Mouse (Mus musculus): ENCODE measurements around the gene Pcx. TPM values are rescaled to one million over a fixed set of nuclear protein-coding genes. Genes with fewer than 3 reads are reported as not detected.
"Not testable (repeated sequence)": the region's sequence is repeated elsewhere in the genome, so short reads cannot be mapped to it uniquely, and the experiment has no call there.

Pcx gene
- polyA plus RNA-seq, 1 experiment from 2014 or later, result 56.3 TPM

DNA sequence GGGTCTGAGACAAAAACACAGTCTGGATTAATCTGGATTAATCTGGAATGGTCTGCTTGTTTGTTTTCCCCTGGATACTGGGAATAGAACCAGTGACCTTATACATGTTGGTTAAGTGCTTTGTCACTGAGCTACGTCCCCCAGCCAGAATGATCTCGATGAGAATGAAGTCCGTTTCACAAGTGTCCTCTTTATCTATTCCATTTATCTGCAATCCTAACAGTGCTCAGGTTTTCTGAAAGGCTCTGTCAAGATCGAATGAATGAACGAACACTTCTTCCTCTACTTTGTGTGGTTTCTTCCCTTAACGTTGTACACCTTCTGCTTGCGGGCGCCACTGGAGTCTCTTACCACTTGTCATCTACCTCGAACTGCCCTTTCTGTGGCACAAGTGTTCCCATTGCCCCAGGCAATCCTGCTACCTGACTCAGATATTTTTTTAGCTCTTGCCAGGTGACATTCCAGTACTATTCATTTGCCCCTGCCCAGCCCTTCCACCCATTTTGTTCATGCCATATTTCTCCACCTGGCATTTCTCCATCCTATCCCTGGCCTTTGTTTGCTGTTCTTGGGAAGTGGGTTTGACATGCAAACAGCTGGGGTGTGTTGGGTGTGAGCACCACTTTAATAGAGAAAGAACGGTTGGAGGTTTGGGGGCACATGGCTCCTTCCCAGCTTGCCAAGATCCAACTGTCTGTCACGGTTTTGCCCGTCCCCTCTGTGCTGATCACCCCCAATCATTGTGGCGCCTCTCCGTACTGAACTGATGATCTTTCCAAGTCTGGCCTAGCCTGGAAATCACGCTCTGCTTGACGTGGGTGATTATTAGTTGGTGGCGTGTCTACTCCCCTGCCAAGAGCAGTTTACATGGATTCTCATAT lies 59.3 kb downstream of the Pcx start:
- peak overlapping the region; percentile 50 for H3K4me2 ChIP-seq
- H3K9ac ChIP-seq, result peak overlapping the region; percentile 48

DNA sequence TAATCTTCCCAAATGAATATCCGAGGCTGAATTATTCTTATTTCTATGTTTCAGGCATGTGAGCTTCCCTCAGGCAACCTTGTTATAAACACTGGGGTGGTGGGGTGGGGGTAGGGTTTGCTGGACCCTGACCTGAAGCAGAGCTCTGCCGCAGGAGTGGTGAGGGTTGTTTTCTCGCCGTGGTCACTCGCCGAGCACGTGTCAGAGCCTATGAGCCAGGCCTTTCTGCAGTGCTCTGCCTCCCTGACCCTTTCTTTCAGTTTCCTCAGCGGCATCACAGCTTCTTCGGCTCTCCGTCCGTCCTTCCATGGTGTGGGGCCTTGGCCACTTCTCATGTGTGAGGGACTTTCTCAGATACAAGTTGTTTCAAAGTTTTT lies 60.0 kb downstream of the Pcx start:
- no peak for ATAC-seq (ENCODE audit: insufficient read depth)
- no peak overlapping the region for H3K4me3 ChIP-seq (replicated peaks)
- no peaks in the 10 kb centered on the region for H3K9me3 ChIP-seq (replicated peaks)
- no peaks in the 10 kb centered on the region for H3K27me3 ChIP-seq
- H3K4me1 ChIP-seq (replicated peaks), result peaks cover 78% of the 10 kb centered on the region
- 0 out of 2 replicates have a peak, but pooled peaks cover 2% of the 10 kb centered on the region for H3K36me3 ChIP-seq (replicated peaks)
- H3K4me2 ChIP-seq, result no peak overlapping the region
- 81% methylated on average over 11 of the region's 11 CpGs for WGBS (ENCODE audit: insufficient replicate concordance)
- H3K9ac ChIP-seq, result no peak overlapping the region
- H3K27ac ChIP-seq (replicated peaks), result peak overlapping the region; percentile 97

More for the DNA sequence above, 59.3 kb downstream of the Pcx start:
- ATAC-seq (ENCODE audit: insufficient read depth), result peak; percentile 3; the same call in 1 of the 2 replicates
- Histone ChIP-seq H3K9me3 (replicated peaks) (no peaks in the 10 kb centered on the region), H3K36me3 (replicated peaks) (0 out of 2 replicates have a peak, but pooled peaks cover 2% of the 10 kb centered on the region), H3K4me1 (replicated peaks) (peaks cover 84% of the 10 kb centered on the region), H3K4me3 (replicated peaks) (no peak overlapping the region), H3K27me3 (no peaks in the 10 kb centered on the region), H3K27ac (replicated peaks) (peak overlapping the region; percentile 97)
- 66% methylated on average over 17 of the region's 17 CpGs for WGBS (ENCODE audit: insufficient replicate concordance)

DNA sequence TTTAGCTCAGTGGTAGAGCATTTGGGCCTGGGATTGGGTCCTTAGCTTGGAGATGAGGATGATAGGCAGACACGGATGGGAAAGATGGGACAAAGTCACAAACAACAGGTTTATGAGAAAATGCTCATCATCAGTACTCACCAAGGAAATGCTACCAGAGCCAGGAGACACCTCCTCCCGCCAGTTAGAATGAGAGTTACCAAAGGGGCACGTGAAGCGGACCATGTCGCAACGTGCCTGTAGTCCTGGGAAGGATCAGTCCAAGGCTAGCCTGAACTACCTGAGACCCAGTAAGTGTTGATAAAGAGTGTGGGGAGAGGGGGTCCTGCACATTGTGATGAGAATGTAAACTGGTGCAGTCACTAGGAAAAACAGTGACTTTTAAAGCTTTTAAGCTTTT lies 60.5 kb downstream of the Pcx start:
- Histone ChIP-seq H3K4me2 (no peak overlapping the region), H3K9me3 (replicated peaks) (no peaks in the 10 kb centered on the region), H3K36me3 (replicated peaks) (0 out of 2 replicates have a peak, but pooled peaks cover 2% of the 10 kb centered on the region), H3K27ac (replicated peaks) (peak overlapping the region; percentile 97), H3K4me3 (replicated peaks) (no peak overlapping the region), H3K4me1 (replicated peaks) (peaks cover 76% of the 10 kb centered on the region), H3K9ac (no peak overlapping the region), H3K27me3 (no peaks in the 10 kb centered on the region)
- 82% methylated on average over 6 of the region's 6 CpGs for WGBS (ENCODE audit: insufficient replicate concordance)
- ATAC-seq (ENCODE audit: insufficient read depth), result no peak

DNA sequence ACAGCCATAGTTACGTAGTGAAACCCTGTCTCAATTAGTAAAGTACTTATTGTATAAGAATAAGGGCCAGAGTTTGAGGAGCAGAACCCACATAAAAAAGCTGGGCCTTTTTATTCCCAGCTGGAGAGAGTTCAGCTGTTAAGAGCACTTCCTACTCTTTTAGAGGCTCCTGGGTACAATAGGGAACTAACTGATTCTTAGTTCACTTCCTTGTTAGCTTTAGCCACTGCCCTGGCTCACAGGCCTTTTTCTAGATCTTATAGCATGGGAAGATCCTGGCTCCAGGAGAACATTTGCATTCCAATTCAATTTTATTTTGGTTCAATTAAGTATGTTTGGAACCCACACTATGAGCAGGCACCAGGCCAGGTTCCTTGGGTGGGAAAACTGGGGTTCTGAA lies 61.4 kb downstream of the Pcx start:
- peaks cover 69% of the 10 kb centered on the region for H3K4me1 ChIP-seq (replicated peaks)
- H3K27me3 ChIP-seq, result no peaks in the 10 kb centered on the region
- peak overlapping the region; percentile 15; the same call in 1 of the 2 replicates for H3K9ac ChIP-seq
- H3K27ac ChIP-seq (replicated peaks), result peak overlapping the region; percentile 76
- 100% methylated on average over 1 of the region's 1 CpGs for WGBS (ENCODE audit: insufficient replicate concordance)
- H3K9me3 ChIP-seq (replicated peaks), result no peaks in the 10 kb centered on the region
- H3K36me3 ChIP-seq (replicated peaks), result 0 out of 2 replicates have a peak, but pooled peaks cover 2% of the 10 kb centered on the region
- no peak overlapping the region for H3K4me3 ChIP-seq (replicated peaks)
- no peak for ATAC-seq (ENCODE audit: insufficient read depth)
- H3K4me2 ChIP-seq, result no peak overlapping the region

DNA sequence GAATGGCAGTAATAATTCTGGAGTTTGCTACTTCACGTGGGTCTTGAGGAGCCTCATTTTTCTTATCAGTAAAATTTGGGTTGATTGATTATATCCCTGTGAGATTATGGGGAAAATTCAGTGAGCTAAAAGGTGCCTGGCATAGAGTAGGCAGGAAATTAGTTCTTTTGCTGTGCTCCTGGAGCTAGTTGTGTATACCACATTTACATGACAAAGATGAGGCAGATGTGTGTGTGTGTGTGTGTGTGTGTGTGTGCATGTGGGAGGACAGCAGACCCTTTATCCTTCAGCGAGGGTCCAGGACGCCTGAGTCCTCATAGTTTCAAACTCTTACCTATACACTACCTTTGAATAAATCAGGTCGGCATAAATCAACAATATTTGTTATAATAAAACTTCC lies 61.8 kb downstream of the Pcx start:
- H3K27me3 ChIP-seq, result 0 out of 2 replicates have a peak, but pooled peaks cover 2% of the 10 kb centered on the region
- no peak for ATAC-seq (ENCODE audit: insufficient read depth)
- peaks cover 67% of the 10 kb centered on the region for H3K4me1 ChIP-seq (replicated peaks)
- no peaks in the 10 kb centered on the region for H3K9me3 ChIP-seq (replicated peaks)
- 77% methylated on average over 4 of the region's 4 CpGs for WGBS (ENCODE audit: insufficient replicate concordance)
- H3K36me3 ChIP-seq (replicated peaks), result 0 out of 2 replicates have a peak, but pooled peaks cover 2% of the 10 kb centered on the region
- H3K4me2 ChIP-seq, result no peak overlapping the region
- peak overlapping the region; percentile 76 for H3K27ac ChIP-seq (replicated peaks)
- peak overlapping the region; percentile 15; the same call in 1 of the 2 replicates for H3K9ac ChIP-seq
- no peak overlapping the region for H3K4me3 ChIP-seq (replicated peaks)

DNA sequence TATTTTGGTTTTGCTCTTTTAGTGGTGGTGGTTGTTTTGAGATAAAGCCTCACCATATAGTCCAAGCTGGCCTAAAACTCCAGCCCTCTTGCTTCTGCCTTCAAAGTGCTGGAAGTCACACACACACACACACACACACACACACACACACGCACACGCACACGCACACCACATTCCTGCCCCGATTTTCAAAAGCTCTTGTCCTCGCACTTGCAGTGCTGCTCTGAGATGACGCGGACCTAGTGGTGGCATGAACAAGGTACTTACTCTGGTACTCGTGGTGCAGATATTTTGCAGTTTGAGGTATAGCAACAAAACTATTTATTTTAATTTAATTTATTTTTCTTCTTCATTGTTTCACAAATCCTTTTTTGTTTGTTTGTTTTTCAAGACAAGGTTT lies 62.2 kb downstream of the Pcx start:
- Histone ChIP-seq H3K9ac (no peak overlapping the region), H3K36me3 (replicated peaks) (0 out of 2 replicates have a peak, but pooled peaks cover 2% of the 10 kb centered on the region), H3K27me3 (0 out of 2 replicates have a peak, but pooled peaks cover 5% of the 10 kb centered on the region), H3K27ac (replicated peaks) (no peak overlapping the region), H3K4me1 (replicated peaks) (peaks cover 66% of the 10 kb centered on the region), H3K9me3 (replicated peaks) (no peaks in the 10 kb centered on the region), H3K4me3 (replicated peaks) (no peak overlapping the region), H3K4me2 (no peak overlapping the region)
- ATAC-seq (ENCODE audit: insufficient read depth), result no peak
- WGBS (ENCODE audit: insufficient replicate concordance), result 88% methylated on average over 8 of the region's 8 CpGs

DNA sequence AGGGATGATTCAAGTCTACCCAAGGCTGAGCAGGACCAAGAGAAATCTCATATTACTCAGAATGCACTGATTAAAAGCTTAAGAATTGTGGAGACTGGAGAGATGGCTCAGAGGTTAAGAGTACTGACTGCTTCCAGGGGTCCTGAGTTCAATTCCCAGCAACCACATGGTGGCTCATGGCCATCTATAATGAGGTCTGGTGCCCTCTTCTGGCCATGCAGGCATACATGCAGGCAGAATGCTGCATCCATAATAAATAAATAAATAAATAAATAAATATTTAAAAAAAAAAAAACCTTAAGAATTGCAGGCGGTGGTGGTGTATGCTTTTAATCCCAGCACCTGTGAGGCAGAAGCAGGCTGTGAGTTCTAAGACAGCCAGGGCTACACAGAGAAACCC lies 63.0 kb downstream of the Pcx start:
- H3K9me3 ChIP-seq (replicated peaks), result no peaks in the 10 kb centered on the region
- H3K27me3 ChIP-seq, result 0 out of 2 replicates have a peak, but pooled peaks cover 5% of the 10 kb centered on the region
- H3K4me2 ChIP-seq, result no peak overlapping the region
- H3K9ac ChIP-seq, result no peak overlapping the region
- no peak for ATAC-seq (ENCODE audit: insufficient read depth)
- peaks cover 58% of the 10 kb centered on the region for H3K4me1 ChIP-seq (replicated peaks)
- H3K27ac ChIP-seq (replicated peaks), result no peak overlapping the region
- 65% methylated on average over 1 of the region's 1 CpGs for WGBS (ENCODE audit: insufficient replicate concordance)
- H3K4me3 ChIP-seq (replicated peaks), result no peak overlapping the region
- H3K36me3 ChIP-seq (replicated peaks), result 0 out of 2 replicates have a peak, but pooled peaks cover 2% of the 10 kb centered on the region

DNA sequence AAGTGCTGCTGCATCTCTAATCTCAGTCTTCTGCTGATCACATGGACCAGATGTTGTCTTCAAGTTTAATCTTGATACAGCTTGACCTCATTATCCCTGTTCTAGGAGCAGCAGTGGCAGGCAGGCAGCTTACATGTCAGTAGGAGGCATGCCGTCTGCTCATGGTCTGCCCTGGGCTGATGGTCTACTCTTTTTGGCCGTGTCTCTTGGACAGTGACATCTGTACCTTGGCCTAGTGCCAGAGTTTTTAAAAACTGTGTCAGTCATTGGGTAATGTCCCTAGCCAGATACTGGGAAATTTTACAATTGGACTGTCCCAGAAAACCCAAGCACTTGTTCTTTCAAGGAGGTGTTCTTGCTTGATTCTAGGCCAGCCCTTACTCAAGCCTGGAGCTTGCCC lies 68.5 kb downstream of the Pcx start:
- H3K36me3 ChIP-seq (replicated peaks), result no peaks in the 10 kb centered on the region
- H3K4me1 ChIP-seq (replicated peaks), result peaks cover 28% of the 10 kb centered on the region
- H3K9ac ChIP-seq, result no peak overlapping the region
- ATAC-seq (ENCODE audit: insufficient read depth), result 0 out of 2 replicates have a peak, but pooled peaks have one; percentile 18
- H3K27me3 ChIP-seq, result 0 out of 2 replicates have a peak, but pooled peaks cover 5% of the 10 kb centered on the region
- no peak overlapping the region for H3K4me3 ChIP-seq (replicated peaks)
- 66% methylated on average over 2 of the region's 2 CpGs for WGBS (ENCODE audit: insufficient replicate concordance)
- no peak overlapping the region for H3K4me2 ChIP-seq
- no peaks in the 10 kb centered on the region for H3K9me3 ChIP-seq (replicated peaks)
- 0 out of 2 replicates have a peak overlapping the region, but pooled peaks have one; percentile 10 for H3K27ac ChIP-seq (replicated peaks)

DNA sequence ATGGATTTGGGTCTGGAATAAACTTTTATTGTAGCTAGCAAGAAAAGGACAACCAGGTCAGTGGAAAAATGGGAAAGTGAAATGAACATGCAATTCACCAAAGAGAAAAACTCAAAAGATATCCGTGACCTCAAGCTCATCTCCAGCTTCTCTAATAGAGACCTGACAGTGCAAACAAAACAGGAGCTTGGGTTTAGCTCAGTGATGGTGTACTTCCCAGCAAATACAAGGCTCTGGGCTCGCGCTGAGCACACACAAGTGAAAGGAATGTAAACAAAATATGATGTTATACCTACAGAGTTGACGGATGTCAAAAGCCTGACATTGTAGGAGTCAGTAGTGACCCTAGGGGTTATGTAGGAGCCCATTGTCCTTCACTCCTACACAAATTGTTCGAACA lies 69.0 kb downstream of the Pcx start:
- H3K4me1 ChIP-seq (replicated peaks), result peaks cover 23% of the 10 kb centered on the region
- no peak overlapping the region for H3K4me3 ChIP-seq (replicated peaks)
- no peaks in the 10 kb centered on the region for H3K9me3 ChIP-seq (replicated peaks)
- no peak for ATAC-seq (ENCODE audit: insufficient read depth)
- no peak overlapping the region for H3K4me2 ChIP-seq
- 66% methylated on average over 5 of the region's 5 CpGs for WGBS (ENCODE audit: insufficient replicate concordance)
- no peak overlapping the region for H3K27ac ChIP-seq (replicated peaks)
- 0 out of 2 replicates have a peak, but pooled peaks cover 5% of the 10 kb centered on the region for H3K27me3 ChIP-seq
- H3K36me3 ChIP-seq (replicated peaks), result no peaks in the 10 kb centered on the region
- no peak overlapping the region for H3K9ac ChIP-seq

DNA sequence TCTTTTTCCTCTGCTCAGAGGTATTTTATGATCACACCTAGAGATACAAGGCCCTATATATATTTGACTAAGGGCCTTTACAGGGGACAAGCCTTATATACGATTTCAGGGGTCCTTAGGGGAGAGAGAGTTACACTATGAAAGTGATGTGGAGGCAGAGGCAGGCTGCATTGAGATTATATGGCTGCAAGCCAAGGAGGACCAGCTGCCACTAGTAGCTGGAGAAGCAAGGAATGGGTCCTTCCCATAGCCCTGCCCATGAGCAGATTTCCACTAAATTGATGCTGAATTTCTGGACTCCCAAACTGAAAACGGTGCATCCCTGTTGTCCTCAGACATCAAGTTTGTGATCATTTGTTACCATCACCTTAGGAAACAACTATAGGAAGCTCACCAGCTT lies 73.6 kb downstream of the Pcx start:
- no peak overlapping the region for H3K27ac ChIP-seq (replicated peaks)
- ATAC-seq (ENCODE audit: insufficient read depth), result no peak
- H3K27me3 ChIP-seq, result peaks cover 18% of the 10 kb centered on the region
- H3K36me3 ChIP-seq (replicated peaks), result no peaks in the 10 kb centered on the region
- H3K4me3 ChIP-seq (replicated peaks), result no peak overlapping the region
- H3K4me1 ChIP-seq (replicated peaks), result peaks cover 7% of the 10 kb centered on the region; the same call in 1 of the 2 replicates
- no peak overlapping the region for H3K4me2 ChIP-seq
- no peak overlapping the region for H3K9ac ChIP-seq
- 54% methylated on average over 2 of the region's 2 CpGs for WGBS (ENCODE audit: insufficient replicate concordance)
- no peaks in the 10 kb centered on the region for H3K9me3 ChIP-seq (replicated peaks)

DNA sequence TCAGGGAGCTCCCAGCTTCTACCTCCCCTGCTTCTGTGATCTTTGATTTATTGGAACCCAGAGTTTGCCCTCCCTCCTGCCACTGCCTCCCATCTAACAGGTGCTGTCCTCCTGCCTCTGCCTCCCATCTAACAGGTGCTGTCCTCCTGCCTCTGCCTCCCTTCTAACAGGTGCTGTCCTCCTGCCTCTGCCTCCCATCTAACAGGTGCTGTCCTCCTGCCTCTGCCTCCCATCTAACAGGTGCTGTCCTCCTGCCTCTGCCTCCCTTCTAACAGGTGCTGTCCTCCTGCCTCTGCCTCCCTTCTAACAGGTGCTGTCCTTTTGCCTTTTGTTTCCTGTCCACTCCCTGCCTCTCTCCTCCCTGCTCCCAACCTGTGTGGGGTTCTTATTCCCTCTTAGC lies 76.5 kb downstream of the Pcx start:
- H3K36me3 ChIP-seq (replicated peaks); H3K9ac ChIP-seq; H3K4me3 ChIP-seq (replicated peaks); H3K4me2 ChIP-seq; H3K4me1 ChIP-seq (replicated peaks); H3K27ac ChIP-seq (replicated peaks); H3K9me3 ChIP-seq (replicated peaks); ATAC-seq (ENCODE audit: insufficient read depth): not testable (repeated sequence)
- H3K27me3 ChIP-seq, result peaks cover 18% of the 10 kb centered on the region

Data from liver, embryonic 15.5 days (tissue).